Mouse (Mus musculus) C2C12 (cell line): ENCODE results near the gene Endov. TPM values are rescaled to one million over a fixed set of nuclear protein-coding genes. Genes with fewer than 3 reads are reported as not detected.

Source experiments
- H3K27me3 ChIP-seq: one replicate; pipeline ENCODE4 v1.6.1; 2011; ENCODE audit not compliant: control insufficient read depth, insufficient read depth, insufficient read length
- H3K36me3 ChIP-seq: one replicate; pipeline ENCODE4 v1.6.1; 2011; ENCODE audit not compliant: control insufficient read depth, insufficient read depth
- H3K4me3 ChIP-seq: one replicate; pipeline ENCODE4 v1.5.1; 2011; ENCODE audit warnings: mild to moderate bottlenecking, control low read depth; ENCODE audit not compliant: poor library complexity, insufficient read depth, severe bottlenecking
- H3K79me2 ChIP-seq: one replicate; pipeline ENCODE4 v1.6.1; 2011; ENCODE audit not compliant: control insufficient read depth, insufficient read depth
- H3K79me3 ChIP-seq: one replicate; pipeline ENCODE4 v1.6.1; 2011; ENCODE audit warnings: low read depth, control low read depth
- H3ac ChIP-seq: one replicate; pipeline ENCODE3; 2011; ENCODE audit warnings: low read depth; ENCODE audit not compliant: control insufficient read depth, insufficient read length
- CEBPB ChIP-seq: IDR thresholded peaks from one replicate; pipeline ENCODE4 v1.6.1; 2011; ENCODE audit warnings: low read depth, mild to moderate bottlenecking, control low read depth, moderate library complexity
- CTCF ChIP-seq: IDR thresholded peaks from one replicate; pipeline ENCODE4 v1.5.1; 2011; ENCODE audit not compliant: control insufficient read depth, insufficient read depth, insufficient read length
- FOSL1 ChIP-seq: IDR thresholded peaks from one replicate; pipeline ENCODE4 v1.8.0; 2011; ENCODE audit warnings: mild to moderate bottlenecking, low read length; ENCODE audit not compliant: poor library complexity, insufficient read depth, severe bottlenecking
- MAX ChIP-seq: IDR thresholded peaks from one replicate; pipeline ENCODE4 v1.6.1; 2011; ENCODE audit warnings: mild to moderate bottlenecking, control low read depth
- MYOD1 ChIP-seq: IDR thresholded peaks from one replicate; pipeline ENCODE4 v1.6.1; 2011; ENCODE audit warnings: low read depth; ENCODE audit not compliant: control insufficient read depth, insufficient read length
- MYOG ChIP-seq: IDR thresholded peaks from one replicate; pipeline ENCODE4 v1.6.1; 2011; ENCODE audit not compliant: control insufficient read depth, insufficient read length; ENCODE audit errors: extremely low read depth
- USF1 ChIP-seq: IDR thresholded peaks from one replicate; pipeline ENCODE4 v1.6.1; 2011; ENCODE audit warnings: low read depth, mild to moderate bottlenecking, control low read depth, moderate library complexity
- polyA plus RNA-seq: library from polyadenylated mRNA; unstranded; fragments of >200 nt; fragmentation: generic; extraction: Trizol; gene quantifications from one replicate; pipeline ENCODE4 v1.2.1, GENCODE M21; 2012; ENCODE audit warnings: missing spikeins

Gene Endov
- polyA plus RNA-seq, 1 experiment, result 18.4 TPM

- H3K79me3 ChIP-seq, result no peaks in the 10 kb centered on the region
- TF ChIP-seq CTCF, result no peak
- no peak for TF ChIP-seq MAX
- TF ChIP-seq MYOD1, result no peak
- no peak for TF ChIP-seq FOSL1
- no peak for TF ChIP-seq MYOG
- no peak for TF ChIP-seq USF1
- no peak for TF ChIP-seq CEBPB
- H3K27me3 ChIP-seq, result no peaks in the 10 kb centered on the region
- H3K36me3 ChIP-seq, result no peaks in the 10 kb centered on the region
- no peaks in the 10 kb centered on the region for H3K79me2 ChIP-seq
- H3K4me3 ChIP-seq, result no peak overlapping the region
- no peak overlapping the region for H3ac ChIP-seq
These were observed 23.1 kb downstream of the Endov start for GRCm38 (mm10) chr11:119514108-119514860.

GRCm38 (mm10) chr11:119514967-119515636 lies 24.0 kb downstream of the Endov start:
- no peak overlapping the region for H3K4me3 ChIP-seq
- H3ac ChIP-seq, result no peak overlapping the region
- no peak for TF ChIP-seq USF1
- TF ChIP-seq FOSL1, result no peak
- TF ChIP-seq CTCF, result no peak
- no peak for TF ChIP-seq MAX
- TF ChIP-seq CEBPB, result no peak
- no peak for TF ChIP-seq MYOG
- no peak for TF ChIP-seq MYOD1
- H3K36me3 ChIP-seq, result no peaks in the 10 kb centered on the region
- H3K79me3 ChIP-seq, result no peaks in the 10 kb centered on the region
- no peaks in the 10 kb centered on the region for H3K79me2 ChIP-seq
- H3K27me3 ChIP-seq, result no peaks in the 10 kb centered on the region

- no peaks in the 10 kb centered on the region for H3K36me3 ChIP-seq
- no peaks in the 10 kb centered on the region for H3K79me3 ChIP-seq
- H3K79me2 ChIP-seq, result no peaks in the 10 kb centered on the region
- TF ChIP-seq USF1 (no peak), FOSL1 (no peak), MYOD1 (no peak), MAX (no peak), CEBPB (no peak), MYOG (no peak), CTCF (no peak)
- no peak overlapping the region for H3K4me3 ChIP-seq
- no peak overlapping the region for H3ac ChIP-seq
- H3K27me3 ChIP-seq, result no peaks in the 10 kb centered on the region
These were observed 24.9 kb downstream of the Endov start for GRCm38 (mm10) chr11:119515823-119516676.

- no peak overlapping the region for H3K4me3 ChIP-seq
- H3K36me3 ChIP-seq, result no peaks in the 10 kb centered on the region
- no peaks in the 10 kb centered on the region for H3K79me2 ChIP-seq
- no peaks in the 10 kb centered on the region for H3K79me3 ChIP-seq
- H3ac ChIP-seq, result no peak overlapping the region
- H3K27me3 ChIP-seq, result no peaks in the 10 kb centered on the region
- peak; percentile 55 for TF ChIP-seq MYOD1
- TF ChIP-seq CEBPB, result no peak
- no peak for TF ChIP-seq USF1
- TF ChIP-seq MYOG, result no peak
- TF ChIP-seq MAX, result no peak
- TF ChIP-seq CTCF, result peak; percentile 27
- peak; percentile 24 for TF ChIP-seq FOSL1
These were observed 25.7 kb downstream of the Endov start for GRCm38 (mm10) chr11:119516677-119517361.

GRCm38 (mm10) chr11:119519387-119519786 lies 28.2 kb downstream of the Endov start:
- Histone ChIP-seq H3K79me2 (no peaks in the 10 kb centered on the region), H3K36me3 (no peaks in the 10 kb centered on the region), H3K27me3 (no peaks in the 10 kb centered on the region), H3K4me3 (no peak overlapping the region), H3ac (no peak overlapping the region), H3K79me3 (no peaks in the 10 kb centered on the region)
- TF ChIP-seq MYOG (no peak), FOSL1 (no peak), MYOD1 (no peak), USF1 (no peak), MAX (no peak), CEBPB (no peak), CTCF (no peak)
